Comparison of ENCODE assay signal across 20 mouse cellular contexts in the genomic region with DNA sequence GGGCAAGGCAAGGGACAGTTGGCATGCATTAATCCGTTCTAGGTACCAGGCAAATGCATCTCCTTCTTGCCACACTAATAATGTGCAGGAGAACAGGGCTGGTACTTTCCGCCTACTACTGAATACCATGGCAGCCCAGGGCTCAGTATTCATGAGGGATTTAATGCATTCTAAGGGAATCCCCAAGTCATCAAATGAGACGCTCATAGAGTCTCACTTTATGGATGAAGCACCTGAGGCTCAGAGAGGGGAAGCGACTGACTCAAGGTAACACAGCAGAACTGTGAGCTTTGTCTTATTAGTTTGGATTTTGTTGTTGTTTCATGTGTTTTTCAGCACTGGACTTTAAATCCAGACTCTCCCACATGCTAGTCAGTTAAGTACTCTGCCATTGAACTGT. TPM values are rescaled to one million over a fixed set of nuclear protein-coding genes. Genes with fewer than 3 reads are reported as not detected.
DNase-seq lines count a peak whose midpoint lies in the region; ATAC-seq and TF ChIP-seq lines count a peak whose summit lies in the region.
"Had no signal": no experiment of that assay in that cellular context is flagged by ENCODE, and none has a peak within 500 bp of the region (broad histone marks: within the 10 kb centered on the region; RNA-seq: fewer than 3 reads in every experiment).

No protein-coding gene starts in this region.

- no peak overlapping the region for H3K4me3 ChIP-seq in embryonic facial prominence, embryonic 13.5 days
- H3K4me3 ChIP-seq in embryonic facial prominence, embryonic 10.5 days = no peak overlapping the region
- no peak overlapping the region for H3K4me3 ChIP-seq in limb, embryonic 15.5 days
- no peak overlapping the region for H3K4me3 ChIP-seq in limb, embryonic 10.5 days
- no peak overlapping the region for H3K4me3 ChIP-seq in brown adipose tissue, adult 24 weeks (ENCODE audit: insufficient read depth, low read depth, low read length)
- H3K4me3 ChIP-seq in olfactory bulb, adult 2 months (ENCODE audit: insufficient read depth, low read depth, low read length) = no peak overlapping the region
- H3K4me3 ChIP-seq: forebrain, embryonic 12.5 days; megakaryocyte, embryonic 14.5 days; midbrain, embryonic 15.5 days had no signal

- H3K27me3 ChIP-seq in embryonic facial prominence, embryonic 13.5 days = no peaks in the 10 kb centered on the region
- H3K27me3 ChIP-seq in embryonic facial prominence, embryonic 10.5 days (replicated peaks; ENCODE audit: low read depth, poor library complexity, severe bottlenecking) = peaks cover 6% of the 10 kb centered on the region; the same call in 1 of the 2 replicates
- H3K27me3 ChIP-seq in limb, embryonic 15.5 days = no peaks in the 10 kb centered on the region
- H3K27me3 ChIP-seq in limb, embryonic 10.5 days (ENCODE audit: low read depth, poor library complexity, severe bottlenecking) = no peaks in the 10 kb centered on the region
- H3K27me3 ChIP-seq: forebrain, embryonic 12.5 days had no signal

- peaks cover 59% of the 10 kb centered on the region for H3K36me3 ChIP-seq in embryonic facial prominence, embryonic 13.5 days
- peaks cover 61% of the 10 kb centered on the region for H3K36me3 ChIP-seq in embryonic facial prominence, embryonic 10.5 days (replicated peaks)
- peaks cover 43% of the 10 kb centered on the region for H3K36me3 ChIP-seq in limb, embryonic 15.5 days
- H3K36me3 ChIP-seq in limb, embryonic 10.5 days = peaks cover 68% of the 10 kb centered on the region
- H3K36me3 ChIP-seq: forebrain, embryonic 12.5 days; G1E had no signal

- H3K4me1 ChIP-seq in embryonic facial prominence, embryonic 13.5 days = peaks cover 27% of the 10 kb centered on the region
- H3K4me1 ChIP-seq in embryonic facial prominence, embryonic 10.5 days = peaks cover 22% of the 10 kb centered on the region
- H3K4me1 ChIP-seq in limb, embryonic 15.5 days = peaks cover 37% of the 10 kb centered on the region
- peaks cover 16% of the 10 kb centered on the region for H3K4me1 ChIP-seq in limb, embryonic 10.5 days
- H3K4me1 ChIP-seq in brown adipose tissue, adult 24 weeks (ENCODE audit: control insufficient read depth, insufficient read depth, insufficient read length, low read length) = no peaks in the 10 kb centered on the region
- peaks cover 59% of the 10 kb centered on the region for H3K4me1 ChIP-seq in olfactory bulb, adult 2 months (ENCODE audit: control insufficient read depth, insufficient read depth, low read length)

- H3K9me3 ChIP-seq in embryonic facial prominence, embryonic 13.5 days = no peaks in the 10 kb centered on the region
- H3K9me3 ChIP-seq in embryonic facial prominence, embryonic 10.5 days = no peaks in the 10 kb centered on the region
- H3K9me3 ChIP-seq in limb, embryonic 15.5 days = no peaks in the 10 kb centered on the region
- H3K9me3 ChIP-seq in limb, embryonic 10.5 days (replicated peaks) = no peaks in the 10 kb centered on the region
- H3K9me3 ChIP-seq: forebrain, embryonic 12.5 days; G1E; midbrain, embryonic 15.5 days had no signal

- DNase-seq in embryonic facial prominence, embryonic 10.5 days (ENCODE audit: low spot score) = no peak
- DNase-seq in limb, embryonic 10.5 days (ENCODE audit: low spot score) = no peak
- no peak for DNase-seq in urinary bladder, postnatal 4 days (ENCODE audit: low spot score in 2 of 2)
- DNase-seq: B cell, adult 2 months; heart, postnatal 4 days; kidney, adult 18-20 months; lung, embryonic 14.5 days; thymus, postnatal 14 days had no signal

- peak overlapping the region; percentile 44; the same call in 1 of the 2 replicates for H3K27ac ChIP-seq in embryonic facial prominence, embryonic 13.5 days
- no peak overlapping the region for H3K27ac ChIP-seq in embryonic facial prominence, embryonic 10.5 days (replicated peaks)
- H3K27ac ChIP-seq in limb, embryonic 15.5 days = peak overlapping the region; percentile 59
- no peak overlapping the region for H3K27ac ChIP-seq in limb, embryonic 10.5 days
- H3K27ac ChIP-seq in brown adipose tissue, adult 24 weeks (replicated peaks; ENCODE audit: low read depth, low read length) = peak overlapping the region; percentile 43
- H3K27ac ChIP-seq in olfactory bulb, adult 2 months (ENCODE audit: insufficient read depth, low read depth, low read length) = peak overlapping the region; percentile 97
- H3K27ac ChIP-seq: hindbrain, embryonic 14.5 days; kidney, postnatal 0 days; liver, embryonic 14.5 days had no signal

- no peak for TF ChIP-seq CTCF in olfactory bulb, adult 2 months (IDR thresholded peaks at IDR 0.05; ENCODE audit: insufficient read depth, low read depth, low read length)

- H3K4me2 ChIP-seq in embryonic facial prominence, embryonic 13.5 days = no peak overlapping the region
- no peak overlapping the region for H3K4me2 ChIP-seq in limb, embryonic 15.5 days
- H3K4me2 ChIP-seq: forebrain, embryonic 12.5 days; hindbrain, embryonic 14.5 days; lung, embryonic 14.5 days; midbrain, embryonic 15.5 days had no signal

- no peak for TF ChIP-seq POLR2A in olfactory bulb, adult 2 months (IDR thresholded peaks at IDR 0.05; ENCODE audit: insufficient read depth, low read depth, low read length)

- ATAC-seq in embryonic facial prominence, embryonic 13.5 days (ENCODE audit: insufficient number of reproducible peaks, insufficient read depth, low FRiP score, low TSS enrichment, low read depth) = no peak
- no peak for ATAC-seq in limb, embryonic 15.5 days (ENCODE audit: insufficient number of reproducible peaks, low FRiP score, low TSS enrichment, low read depth)
- ATAC-seq: inflammation-experienced regulatory T-cells, adult 6 months had no signal

- no peak overlapping the region; the same call in 1 of the 2 replicates for H3K9ac ChIP-seq in embryonic facial prominence, embryonic 13.5 days
- no peak overlapping the region for H3K9ac ChIP-seq in limb, embryonic 15.5 days
- H3K9ac ChIP-seq: forebrain, embryonic 12.5 days; hindbrain, embryonic 14.5 days; liver, embryonic 14.5 days; lung, embryonic 14.5 days; midbrain, embryonic 15.5 days had no signal

- WGBS in embryonic facial prominence, embryonic 13.5 days = 87% methylated on average over 4 of the region's 4 CpGs
- 86% methylated on average over 4 of the region's 4 CpGs for WGBS in embryonic facial prominence, embryonic 10.5 days
- WGBS in limb, embryonic 15.5 days = 85% methylated on average over 4 of the region's 4 CpGs
- WGBS in limb, embryonic 10.5 days = 92% methylated on average over 4 of the region's 4 CpGs
- WGBS in olfactory bulb, adult 2 months = 55% methylated on average over 4 of the region's 4 CpGs

RNA-seq across cellular contexts. Expression of a gene that starts 10.1 kb away (rescaled TPM):
- polyA plus RNA-seq in embryonic facial prominence, embryonic 13.5 days (2015; fragmentation: Nextera tagmentation; extraction: Ambion mirVana) = 48.6 and 54.2 TPM in 2 replicates
- polyA plus RNA-seq in embryonic facial prominence, embryonic 10.5 days (2016; fragmentation: Nextera tagmentation; extraction: Ambion mirVana) = 65.8 and 66.4 TPM in 2 replicates
- polyA plus RNA-seq in limb, embryonic 15.5 days (2015; fragmentation: Nextera tagmentation; extraction: Ambion mirVana) = 42.7 and 46.2 TPM in 2 replicates
- polyA plus RNA-seq in limb, embryonic 10.5 days (2016; fragmentation: Nextera tagmentation; extraction: Ambion mirVana) = 61.3 and 74.8 TPM in 2 replicates
- 18.7 and 22.4 TPM in 2 replicates for polyA plus RNA-seq in brown adipose tissue, adult 24 weeks (2012; ENCODE audit: insufficient read depth, insufficient read length, missing spikeins)
- not detected in 2 replicates for polyA plus RNA-seq in olfactory bulb, adult 2 months (2012; ENCODE audit: insufficient read depth, insufficient read length, low replicate concordance, missing spikeins)

RNA-seq across cellular contexts. Expression of a gene that starts 11.1 kb away (rescaled TPM):
- polyA plus RNA-seq in embryonic facial prominence, embryonic 13.5 days (2015; fragmentation: Nextera tagmentation; extraction: Ambion mirVana) = 31.9 and 32.4 TPM in 2 replicates
- polyA plus RNA-seq in embryonic facial prominence, embryonic 10.5 days (2016; fragmentation: Nextera tagmentation; extraction: Ambion mirVana) = 20.7 and 23.5 TPM in 2 replicates
- polyA plus RNA-seq in limb, embryonic 15.5 days (2015; fragmentation: Nextera tagmentation; extraction: Ambion mirVana) = 20.5 and 26.6 TPM in 2 replicates
- 27.1 and 33.6 TPM in 2 replicates for polyA plus RNA-seq in limb, embryonic 10.5 days (2016; fragmentation: Nextera tagmentation; extraction: Ambion mirVana)
- 2.6 and 7.4 TPM in 2 replicates for polyA plus RNA-seq in brown adipose tissue, adult 24 weeks (2012; ENCODE audit: insufficient read depth, insufficient read length, missing spikeins)
- 153 TPM in 1 of 2 replicates, not detected in the other for polyA plus RNA-seq in olfactory bulb, adult 2 months (2012; ENCODE audit: insufficient read depth, insufficient read length, low replicate concordance, missing spikeins)
- polyA plus RNA-seq: inflammation-experienced regulatory T-cells, adult 6 months had no signal

RNA-seq across cellular contexts. Expression of a gene that starts 39.7 kb away (rescaled TPM):
- 44.1 and 47.8 TPM in 2 replicates for polyA plus RNA-seq in embryonic facial prominence, embryonic 13.5 days (2015; fragmentation: Nextera tagmentation; extraction: Ambion mirVana)
- polyA plus RNA-seq in embryonic facial prominence, embryonic 10.5 days (2016; fragmentation: Nextera tagmentation; extraction: Ambion mirVana) = 35.0 and 39.3 TPM in 2 replicates
- polyA plus RNA-seq in limb, embryonic 15.5 days (2015; fragmentation: Nextera tagmentation; extraction: Ambion mirVana) = 58.0 and 67.7 TPM in 2 replicates
- polyA plus RNA-seq in limb, embryonic 10.5 days (2016; fragmentation: Nextera tagmentation; extraction: Ambion mirVana) = 36.3 and 37.0 TPM in 2 replicates
- 296 and 402 TPM in 2 replicates for polyA plus RNA-seq in brown adipose tissue, adult 24 weeks (2012; ENCODE audit: insufficient read depth, insufficient read length, missing spikeins)
- polyA plus RNA-seq in olfactory bulb, adult 2 months (2012; ENCODE audit: insufficient read depth, insufficient read length, low replicate concordance, missing spikeins) = not detected in 2 replicates

RNA-seq across cellular contexts. Expression of a gene that starts 46.0 kb away (rescaled TPM):
- polyA plus RNA-seq in embryonic facial prominence, embryonic 13.5 days (2015; fragmentation: Nextera tagmentation; extraction: Ambion mirVana) = 0.22 and 1.5 TPM in 2 replicates
- polyA plus RNA-seq in embryonic facial prominence, embryonic 10.5 days (2016; fragmentation: Nextera tagmentation; extraction: Ambion mirVana) = not detected in 2 replicates
- polyA plus RNA-seq in limb, embryonic 15.5 days (2015; fragmentation: Nextera tagmentation; extraction: Ambion mirVana) = 3.2 and 3.9 TPM in 2 replicates
- not detected in 2 replicates for polyA plus RNA-seq in limb, embryonic 10.5 days (2016; fragmentation: Nextera tagmentation; extraction: Ambion mirVana)
- polyA plus RNA-seq in brown adipose tissue, adult 24 weeks (2012; ENCODE audit: insufficient read depth, insufficient read length, missing spikeins) = 2.7 TPM in 1 of 2 replicates, not detected in the other
- not detected in 2 replicates for polyA plus RNA-seq in olfactory bulb, adult 2 months (2012; ENCODE audit: insufficient read depth, insufficient read length, low replicate concordance, missing spikeins)
- polyA plus RNA-seq: lung, embryonic 14.5 days had no signal

RNA-seq across cellular contexts. Expression of a gene that starts 53.7 kb away (rescaled TPM):
- 30.0 and 30.4 TPM in 2 replicates for polyA plus RNA-seq in embryonic facial prominence, embryonic 13.5 days (2015; fragmentation: Nextera tagmentation; extraction: Ambion mirVana)
- 32.2 and 32.5 TPM in 2 replicates for polyA plus RNA-seq in embryonic facial prominence, embryonic 10.5 days (2016; fragmentation: Nextera tagmentation; extraction: Ambion mirVana)
- 24.9 and 26.0 TPM in 2 replicates for polyA plus RNA-seq in limb, embryonic 15.5 days (2015; fragmentation: Nextera tagmentation; extraction: Ambion mirVana)
- polyA plus RNA-seq in limb, embryonic 10.5 days (2016; fragmentation: Nextera tagmentation; extraction: Ambion mirVana) = 32.7 and 37.0 TPM in 2 replicates
- 87.7 and 101 TPM in 2 replicates for polyA plus RNA-seq in brown adipose tissue, adult 24 weeks (2012; ENCODE audit: insufficient read depth, insufficient read length, missing spikeins)
- not detected in 2 replicates for polyA plus RNA-seq in olfactory bulb, adult 2 months (2012; ENCODE audit: insufficient read depth, insufficient read length, low replicate concordance, missing spikeins)

Comparison
In these comparisons a context has a peak if more than half of its experiments do, and no peak if none do; other contexts are left out.
1. H3K27ac ChIP-seq: peak in embryonic facial prominence, embryonic 13.5 days (single experiment), limb, embryonic 15.5 days (single experiment), brown adipose tissue, adult 24 weeks (single experiment) and olfactory bulb, adult 2 months (single experiment); none in embryonic facial prominence, embryonic 10.5 days (single experiment) and limb, embryonic 10.5 days (single experiment).